Mouse (Mus musculus) granulocyte monocyte progenitor cell, adult 5-6 weeks (primary cell): ENCODE measurements at regions not wholly inside any gene's neighbourhood (a gene's known extent, or its start where the extent isn't known, plus 50 kb on each side); places are given as distances from the start of the nearest gene placed in this dataset.

Source experiments
- ATAC-seq: replicated peaks from 2 replicates; pipeline ENCODE4 v1.8.0; 2016; ENCODE audit warnings: mild to moderate bottlenecking, moderate TSS enrichment, inconsistent platforms; ENCODE audit not compliant: poor library complexity, severe bottlenecking

- no peak for ATAC-seq
These were observed 65.2 kb upstream of the Nr4a3 start for GRCm38 (mm10) chr4:47979579-47980313.
